Mouse (Mus musculus) kidney, adult 2 months (tissue): ENCODE results near the gene 2810408A11Rik. TPM values are rescaled to one million over a fixed set of nuclear protein-coding genes. Genes with fewer than 3 reads are reported as not detected.
A peak's percentile ranks its signal among the peaks of the same experiment; 100 is the strongest.

ENCODE experiments used
- DNase-seq: peaks from one replicate; pipeline ENCODE4 v3.0.0; 2021
- H3K27ac ChIP-seq: fragments of 200-500 bp; 2 replicates; pipeline ENCODE4 v1.5.1; 2012; ENCODE audit warnings: low read depth, low read length, control low read depth, inconsistent platforms; ENCODE audit not compliant: insufficient read depth
- H3K27me3 ChIP-seq: fragments of 200-500 bp; replicated peaks from 2 replicates; pipeline ENCODE4 v1.6.1; 2012; ENCODE audit warnings: mild to moderate bottlenecking, moderate library complexity, low read length, inconsistent platforms; ENCODE audit not compliant: control insufficient read depth, insufficient read depth
- H3K36me3 ChIP-seq: fragments of 200-500 bp; 2 replicates; pipeline ENCODE4 v1.6.1; 2012; ENCODE audit warnings: mild to moderate bottlenecking, moderate library complexity, low read length, inconsistent platforms; ENCODE audit not compliant: control insufficient read depth, insufficient read depth
- H3K4me1 ChIP-seq: fragments of 200-500 bp; 2 replicates; pipeline ENCODE4 v1.6.1; 2011; ENCODE audit warnings: low read length; ENCODE audit not compliant: control insufficient read depth, insufficient read depth
- H3K4me3 ChIP-seq: fragments of 200-500 bp; 2 replicates; pipeline ENCODE4 v1.5.1; 2011; ENCODE audit warnings: mild to moderate bottlenecking, low read depth, low read length, control low read depth; ENCODE audit not compliant: insufficient read depth
- CTCF ChIP-seq: fragments of 200-500 bp; conservative IDR thresholded peaks from 2 replicates; pipeline ENCODE4 v1.5.1; 2011; ENCODE audit warnings: low read depth, mild to moderate bottlenecking, control low read depth, low read length, moderate library complexity, mixed read lengths; ENCODE audit not compliant: insufficient read depth, insufficient read length
- POLR2A ChIP-seq: fragments of 200-500 bp; IDR thresholded peaks from one replicate; pipeline ENCODE4 v1.6.1; 2011; ENCODE audit warnings: low read depth, low read length, control low read depth
- WGBS: fragments of 180-500 bp; shearing (Covaris S2); methylation state at CpG from one replicate; pipeline ENCODE4 v1.1.7; 2018; 5-methylcytosine and 5-hydroxymethylcytosine counted together
- polyA plus RNA-seq: library from polyadenylated mRNA; depleted of rRNA; stranded (reverse); fragments of >200 nt; gene quantifications from 2 replicates; pipeline ENCODE4 v1.2.3, GENCODE M21; 2012

Gene 2810408A11Rik
- polyA plus RNA-seq, 1 experiment: 0.99 TPM

GRCm38 (mm10) chr11:69945216-69945615 lies 44.4 kb upstream of the 2810408A11Rik start:
- no peak for DNase-seq
- Histone ChIP-seq H3K27ac (no peak overlapping the region), H3K4me3 (no peak overlapping the region), H3K27me3 (no peaks in the 10 kb centered on the region), H3K4me1 (0 out of 2 replicates have a peak, but pooled peaks cover 4% of the 10 kb centered on the region), H3K36me3 (no peaks in the 10 kb centered on the region)
- TF ChIP-seq CTCF (no peak), POLR2A (no peak)
- 76% methylated on average over 13 of the region's 13 CpGs for WGBS

- no peak for DNase-seq
- TF ChIP-seq POLR2A (no peak), CTCF (no peak)
- Histone ChIP-seq H3K4me1 (peaks cover 7% of the 10 kb centered on the region; the same call in 1 of the 2 replicates), H3K4me3 (no peak overlapping the region), H3K27ac (no peak overlapping the region), H3K27me3 (0 out of 2 replicates have a peak, but pooled peaks cover 1% of the 10 kb centered on the region), H3K36me3 (no peaks in the 10 kb centered on the region)
- 84% methylated on average over 4 of the region's 4 CpGs for WGBS
These were observed 40.2 kb upstream of the 2810408A11Rik start for GRCm38 (mm10) chr11:69940962-69941361.

- Histone ChIP-seq H3K27me3 (0 out of 2 replicates have a peak, but pooled peaks cover 1% of the 10 kb centered on the region), H3K36me3 (no peaks in the 10 kb centered on the region), H3K4me3 (no peak overlapping the region), H3K4me1 (peaks cover 9% of the 10 kb centered on the region), H3K27ac (no peak overlapping the region)
- no peak for TF ChIP-seq CTCF
- no peak for TF ChIP-seq POLR2A
- no peak for DNase-seq
- WGBS: 95% methylated on average over 17 of the region's 17 CpGs
These were observed 38.9 kb upstream of the 2810408A11Rik start for GRCm38 (mm10) chr11:69939731-69940130.

GRCm38 (mm10) chr11:69939181-69939580 lies 38.4 kb upstream of the 2810408A11Rik start:
- Histone ChIP-seq H3K4me3 (no peak overlapping the region), H3K4me1 (peaks cover 9% of the 10 kb centered on the region), H3K36me3 (no peaks in the 10 kb centered on the region), H3K27me3 (0 out of 2 replicates have a peak, but pooled peaks cover 1% of the 10 kb centered on the region), H3K27ac (0 out of 2 replicates have a peak overlapping the region, but pooled peaks have one; percentile 73)
- no peak for DNase-seq
- no peak for TF ChIP-seq POLR2A
- TF ChIP-seq CTCF: no peak
- WGBS: 63% methylated on average over 5 of the region's 5 CpGs

- Histone ChIP-seq H3K27me3 (0 out of 2 replicates have a peak, but pooled peaks cover 1% of the 10 kb centered on the region), H3K4me3 (no peak overlapping the region), H3K27ac (peak overlapping the region; percentile 73), H3K36me3 (no peaks in the 10 kb centered on the region), H3K4me1 (peaks cover 9% of the 10 kb centered on the region)
- TF ChIP-seq CTCF: no peak
- no peak for TF ChIP-seq POLR2A
- peak; percentile 40 for DNase-seq
- WGBS: 49% methylated on average over 9 of the region's 9 CpGs
These were observed 37.7 kb upstream of the 2810408A11Rik start for GRCm38 (mm10) chr11:69938401-69938979.

- Histone ChIP-seq H3K27ac (peak overlapping the region; percentile 73), H3K4me1 (peaks cover 9% of the 10 kb centered on the region), H3K36me3 (no peaks in the 10 kb centered on the region), H3K4me3 (no peak overlapping the region), H3K27me3 (0 out of 2 replicates have a peak, but pooled peaks cover 1% of the 10 kb centered on the region)
- WGBS: 53% methylated on average over 5 of the region's 5 CpGs
- DNase-seq: peak; percentile 44
- no peak for TF ChIP-seq CTCF
- TF ChIP-seq POLR2A: no peak
These were observed 37.0 kb upstream of the 2810408A11Rik start for GRCm38 (mm10) chr11:69937834-69938233.

- peaks cover 9% of the 10 kb centered on the region for H3K4me1 ChIP-seq
- peak; percentile 57 for DNase-seq
- no peaks in the 10 kb centered on the region for H3K36me3 ChIP-seq
- H3K27ac ChIP-seq: peak overlapping the region; percentile 68
- no peak for TF ChIP-seq CTCF
- no peak for TF ChIP-seq POLR2A
- WGBS: 29% methylated on average over 4 of the region's 4 CpGs
- no peak overlapping the region for H3K4me3 ChIP-seq
- 0 out of 2 replicates have a peak, but pooled peaks cover 1% of the 10 kb centered on the region for H3K27me3 ChIP-seq
These were observed 36.6 kb upstream of the 2810408A11Rik start for GRCm38 (mm10) chr11:69937385-69937784.
